Mouse (Mus musculus) megakaryocyte, embryonic 14.5 days (primary cell): ENCODE measurements at regions not wholly inside any gene's neighbourhood (a gene's known extent, or its start where the extent isn't known, plus 50 kb on each side); places are given as distances from the start of the nearest gene placed in this dataset.

Experiments used
- FLI1 ChIP-seq: IDR thresholded peaks from 2 replicates; pipeline ENCODE4 v1.6.1; 2012; ENCODE audit warnings: low read length, inconsistent platforms, mixed read lengths
- GATA1 ChIP-seq: IDR thresholded peaks from 3 replicates; pipeline ENCODE4 v1.6.1; 2012; ENCODE audit warnings: mixed read lengths, low read length, inconsistent platforms, borderline replicate concordance

- TF ChIP-seq GATA1 (no peak), FLI1 (no peak)
Measured at GRCm38 (mm10) chr12:29128844-29129243, 377.2 kb downstream of the Eipr1 start.
